Mouse (Mus musculus) T-cell, adult 2 months (primary cell): ENCODE measurements around the gene Pisd.
"Not testable (repeated sequence)": the region's sequence is repeated elsewhere in the genome, so short reads cannot be mapped to it uniquely, and the experiment has no call there.

ENCODE experiments used
- DNase-seq: peaks from one replicate; pipeline ENCODE4 v3.0.0; 2022; ENCODE audit warnings: low spot score

The Pisd gene

GRCm38 (mm10) chr5:32745705-32746655 lies 39.5 kb downstream of the Pisd start:
- DNase-seq, result no peak

DNA sequence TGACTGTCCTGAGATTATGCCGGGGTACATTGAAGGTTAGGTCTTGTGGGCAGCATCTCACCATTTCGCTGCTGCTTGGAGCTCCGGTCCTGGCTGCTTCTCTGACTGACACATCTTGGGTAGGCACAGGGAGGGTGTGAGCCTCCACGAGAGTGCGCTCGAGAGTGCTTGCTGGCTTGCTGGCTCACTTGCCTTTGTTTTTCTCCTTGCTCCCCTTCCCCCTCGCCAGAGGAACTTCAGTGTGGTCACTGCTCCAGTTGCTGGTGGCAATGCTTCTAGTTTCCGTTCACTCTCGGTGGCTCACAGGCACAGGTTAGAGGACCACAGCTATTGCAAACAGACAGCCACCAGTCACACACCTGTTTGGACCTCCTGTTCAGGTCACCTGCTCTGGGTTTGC lies 43.3 kb downstream of the Pisd start:
- no peak for DNase-seq

GRCm38 (mm10) chr5:32741377-32741776 lies 44.1 kb downstream of the Pisd start:
- not testable (repeated sequence) for DNase-seq

DNA sequence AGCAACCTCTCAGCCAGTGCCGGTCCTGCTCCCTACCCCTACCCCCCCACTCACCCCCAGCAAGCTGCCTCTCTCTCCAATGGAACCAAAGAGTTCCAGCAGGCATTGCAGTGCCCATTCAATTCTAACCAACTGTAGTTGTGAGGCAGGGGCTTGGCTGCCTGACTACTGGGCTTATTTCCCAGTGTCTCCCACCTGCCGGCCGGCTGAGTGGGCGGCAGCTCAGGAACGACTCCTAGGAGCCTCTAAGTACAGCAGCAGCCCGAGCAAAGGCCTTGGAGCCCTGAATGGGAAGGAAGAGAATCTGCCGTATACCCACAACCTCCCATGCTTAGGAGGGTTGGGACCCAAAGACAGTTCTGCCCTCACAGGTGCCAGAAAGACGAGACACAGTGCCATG lies 44.6 kb downstream of the Pisd start:
- not testable (repeated sequence) for DNase-seq

DNA sequence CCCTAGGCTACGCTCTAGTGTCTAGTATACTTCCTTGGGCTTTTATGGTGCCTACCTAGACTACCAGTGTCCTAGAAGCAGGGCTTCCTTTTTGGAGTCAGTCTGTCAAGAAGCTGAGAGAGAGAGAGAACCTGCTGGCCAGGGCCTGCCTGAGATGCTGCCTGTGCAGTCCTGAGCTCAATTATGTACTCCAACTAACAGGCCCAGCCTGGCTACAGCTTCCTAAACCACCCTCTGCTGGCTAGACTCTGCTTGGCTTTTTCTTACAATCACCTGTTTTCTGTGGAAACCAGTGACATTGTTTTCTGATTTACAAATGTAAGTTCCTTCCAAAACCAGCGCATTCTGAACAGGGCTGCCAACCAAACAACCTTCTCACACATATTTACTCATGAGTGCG lies 45.3 kb downstream of the Pisd start:
- no peak for DNase-seq

- DNase-seq, result not testable (repeated sequence)
Observed at GRCm38 (mm10) chr5:32736770-32737169, 48.7 kb downstream of the Pisd start.

- no peak for DNase-seq
Observed at GRCm38 (mm10) chr5:32735779-32736178, 49.7 kb downstream of the Pisd start.

DNA sequence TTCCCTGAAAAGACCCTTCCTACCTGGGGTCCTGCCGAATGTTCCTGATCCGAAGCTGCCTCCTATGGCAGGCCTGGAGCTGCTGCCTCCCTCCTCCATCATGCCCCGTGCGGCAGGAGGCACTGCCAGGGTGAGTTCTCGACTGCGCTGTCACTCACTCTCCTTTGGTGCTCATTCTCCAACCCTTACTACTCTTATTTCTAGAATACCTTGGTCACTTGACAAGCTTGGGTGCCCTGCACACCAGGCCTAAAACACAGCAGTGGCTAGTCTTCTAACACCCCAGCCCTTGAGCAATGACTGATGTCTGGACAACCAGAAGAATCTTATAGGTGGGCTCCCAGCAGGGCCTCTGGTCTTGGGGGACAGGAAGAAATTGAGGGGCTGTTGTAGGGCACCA lies 51.6 kb downstream of the Pisd start:
- not testable (repeated sequence) for DNase-seq

DNA sequence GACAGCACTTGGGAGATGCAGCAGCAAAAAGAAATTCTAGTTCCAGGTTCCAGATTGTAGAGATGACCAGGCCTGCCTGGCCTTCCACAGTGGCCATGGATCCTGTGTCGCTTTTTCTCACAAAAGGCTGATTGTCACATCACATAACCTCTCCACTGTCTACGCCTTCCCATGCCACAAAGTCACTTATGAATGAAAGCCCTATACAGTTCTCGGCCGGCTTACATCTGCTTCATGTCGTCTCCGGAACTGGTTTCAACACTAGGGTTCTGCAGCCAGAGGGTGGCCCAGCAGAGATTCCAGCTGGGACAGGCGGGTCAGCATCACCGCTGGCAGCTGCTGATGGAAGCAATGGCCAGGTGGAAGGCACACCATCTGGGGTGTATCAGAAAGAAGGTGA lies 56.6 kb downstream of the Pisd start:
- no peak for DNase-seq

DNA sequence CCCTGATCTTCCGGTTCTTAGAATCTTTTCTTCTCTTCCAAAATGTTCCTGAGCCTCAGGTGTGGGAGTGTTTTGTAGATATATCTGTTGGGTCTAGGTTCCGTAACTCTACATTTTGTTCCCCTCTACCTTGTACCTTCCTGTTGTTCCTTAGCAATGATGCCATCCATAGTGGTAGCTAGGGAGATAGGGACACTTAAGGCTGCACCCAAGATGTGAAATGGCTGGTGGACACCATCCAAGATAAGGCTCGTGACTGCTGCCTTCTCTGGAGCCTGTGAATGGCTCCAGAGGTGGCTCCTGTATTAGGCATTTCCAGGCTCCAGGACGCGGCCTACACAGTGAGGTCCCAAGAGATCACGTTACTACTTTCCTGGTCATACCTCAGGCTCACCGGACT lies 57.1 kb downstream of the Pisd start:
- no peak for DNase-seq

DNA sequence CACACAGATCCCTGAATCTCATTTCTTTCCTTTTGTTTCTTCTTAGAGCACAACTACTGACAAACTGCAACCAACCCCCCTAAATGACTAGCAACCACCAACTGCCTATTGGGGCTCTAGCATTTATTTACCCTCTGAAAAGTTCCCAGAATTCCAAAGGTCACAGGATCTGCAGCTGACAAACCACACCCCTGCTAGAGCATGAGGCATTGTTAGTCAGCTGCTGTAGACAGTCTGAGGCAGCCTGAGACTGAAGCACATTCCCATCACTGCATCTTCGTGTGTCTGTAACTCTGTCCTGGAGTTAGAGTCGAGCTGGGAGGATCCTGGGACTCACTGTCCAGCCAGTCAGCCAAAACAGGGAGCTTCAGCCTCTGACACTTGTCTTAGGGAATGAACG lies 60.0 kb downstream of the Pisd start:
- DNase-seq, result not testable (repeated sequence)

GRCm38 (mm10) chr5:32723981-32724380 lies 61.5 kb downstream of the Pisd start:
- no peak for DNase-seq

- not testable (repeated sequence) for DNase-seq
Observed at GRCm38 (mm10) chr5:32722711-32723110, 62.7 kb downstream of the Pisd start.

GRCm38 (mm10) chr5:32722263-32722662 lies 63.2 kb downstream of the Pisd start:
- DNase-seq, result no peak

- DNase-seq, result no peak
Observed at GRCm38 (mm10) chr5:32721316-32721715, 64.1 kb downstream of the Pisd start.

DNA sequence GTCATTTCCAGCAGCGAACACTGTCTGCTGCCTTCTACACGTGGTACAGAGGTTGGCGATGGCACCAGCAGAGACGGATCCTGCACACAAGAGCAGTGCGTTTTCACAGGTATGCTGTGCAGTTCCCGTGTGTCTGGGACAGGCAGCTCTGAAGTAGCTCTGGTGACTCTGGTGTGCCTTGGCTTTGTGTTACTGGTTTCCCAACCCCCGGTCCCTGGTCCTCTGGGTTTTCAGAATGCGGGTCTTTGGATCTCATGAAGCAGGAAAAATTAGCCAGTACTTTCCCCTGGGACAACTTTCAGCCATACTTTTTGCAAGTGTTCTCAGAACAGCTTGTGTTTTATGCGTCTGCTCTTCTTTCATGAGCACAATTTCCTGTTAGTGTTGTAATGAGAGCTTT lies 65.0 kb downstream of the Pisd start:
- no peak for DNase-seq

GRCm38 (mm10) chr5:32718916-32719315 lies 66.5 kb downstream of the Pisd start:
- no peak for DNase-seq

- DNase-seq, result no peak
Observed at GRCm38 (mm10) chr5:32717726-32718125, 67.7 kb downstream of the Pisd start.

- DNase-seq, result peak; percentile 92
Observed at GRCm38 (mm10) chr5:32713703-32714467, 71.6 kb downstream of the Pisd start.

DNA sequence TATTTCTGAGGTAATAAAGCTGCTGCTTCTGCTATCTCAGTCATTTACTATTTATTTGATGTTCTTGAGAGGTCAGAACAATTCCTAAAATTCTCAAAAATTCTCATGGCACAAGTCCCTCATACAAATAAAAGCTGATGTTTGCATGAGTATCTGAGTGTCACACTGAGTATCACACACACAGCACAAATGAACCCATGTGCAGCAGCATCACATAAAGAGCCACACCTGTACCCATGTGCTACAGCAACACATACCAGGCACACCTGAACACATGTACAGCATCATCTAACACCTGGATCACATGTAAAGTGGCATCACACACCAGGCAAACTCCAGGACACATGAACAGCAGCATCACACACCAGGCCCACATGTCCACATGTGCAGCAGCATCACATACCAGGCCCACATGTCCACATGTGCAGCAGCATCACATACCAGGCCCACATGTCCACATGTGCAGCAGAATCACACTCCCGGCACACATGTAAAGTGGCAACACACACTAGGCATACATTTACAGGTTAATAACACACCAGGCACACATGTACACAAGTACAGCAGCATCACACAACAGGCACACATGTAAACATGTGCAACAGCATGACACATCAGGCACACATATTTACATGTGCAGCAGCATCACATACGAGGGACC lies 72.3 kb downstream of the Pisd start:
- no peak for DNase-seq

DNA sequence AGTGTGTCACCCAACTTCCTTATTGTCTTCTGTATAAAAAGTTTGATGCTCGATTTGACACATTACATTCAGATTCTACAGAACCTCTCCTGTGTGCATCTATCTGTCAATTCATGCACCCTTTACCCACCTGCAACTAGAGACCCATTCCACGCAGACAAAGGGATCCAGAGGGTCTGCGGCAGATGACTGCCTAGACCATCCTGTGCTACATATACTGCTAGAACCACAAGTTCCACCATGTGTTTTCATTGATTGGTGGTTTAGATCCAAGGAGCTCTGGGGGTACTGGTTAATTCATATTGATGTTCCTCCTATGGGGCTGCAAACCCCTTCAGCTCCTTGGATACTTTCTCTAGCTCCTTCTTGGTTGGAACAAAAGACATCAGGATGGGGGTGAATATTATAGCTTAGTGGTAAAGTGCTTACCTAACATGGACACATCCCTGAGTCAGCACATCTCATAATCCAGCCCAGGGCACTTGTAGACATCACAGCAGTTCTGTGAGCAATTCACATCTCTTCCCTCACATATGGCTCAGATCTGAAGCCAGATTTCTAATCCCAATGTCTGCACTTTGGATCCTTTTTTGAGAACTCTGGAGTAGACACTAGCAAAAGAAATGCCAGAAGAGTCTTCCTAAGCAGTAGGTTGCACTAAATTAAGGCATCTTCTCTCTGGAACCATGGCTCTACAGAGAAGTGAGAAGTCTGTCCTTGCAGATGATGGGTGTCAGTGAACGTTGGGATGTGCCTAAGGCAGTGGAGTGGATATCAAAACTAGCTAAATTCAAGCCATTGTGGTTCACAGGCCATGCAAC lies 73.0 kb downstream of the Pisd start:
- peak; percentile 10 for DNase-seq

DNA sequence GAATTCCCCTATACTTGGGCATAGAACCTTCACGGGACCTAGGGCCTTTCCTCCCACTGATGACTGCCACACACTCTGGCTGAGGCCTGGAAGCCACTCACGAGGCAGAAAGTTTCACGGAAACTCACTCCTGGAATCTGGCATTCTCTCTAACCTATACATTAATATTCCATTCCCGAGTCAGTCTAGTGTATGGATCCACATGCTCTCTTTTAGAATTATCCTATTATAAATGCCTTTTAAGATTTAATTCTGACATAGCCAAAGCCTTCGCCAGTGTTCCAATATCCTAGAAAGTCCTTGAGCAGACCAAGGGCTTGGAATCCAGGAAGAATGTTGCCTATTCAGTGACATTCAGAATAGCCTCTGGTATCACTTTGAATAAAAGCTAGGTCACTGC lies 74.0 kb downstream of the Pisd start:
- DNase-seq, result no peak
